Mouse (Mus musculus) limb, embryonic 12.5 days (tissue): ENCODE measurements around the gene Krtap5-2. TPM values are rescaled to one million over a fixed set of nuclear protein-coding genes. Genes with fewer than 3 reads are reported as not detected.
"Not testable (repeated sequence)": the region's sequence is repeated elsewhere in the genome, so short reads cannot be mapped to it uniquely, and the experiment has no call there.

ENCODE experiments used
- ATAC-seq: fragments of 200-750 bp; cut with Nextera tagmentation; 2 replicates; pipeline ENCODE4 v1.8.0; 2017; ENCODE audit warnings: low read depth, moderate TSS enrichment; ENCODE audit not compliant: insufficient number of reproducible peaks, insufficient read depth, low FRiP score, low TSS enrichment
- H3K27ac ChIP-seq: fragments of 300-500 bp; sonication (generic); 2 replicates; pipeline ENCODE4 v1.5.1; 2016; ENCODE audit warnings: mild to moderate bottlenecking, moderate library complexity
- H3K27me3 ChIP-seq: fragments of 300-500 bp; sonication (generic); 2 replicates; pipeline ENCODE4 v1.6.1; 2016; ENCODE audit warnings: mild to moderate bottlenecking, moderate library complexity
- H3K36me3 ChIP-seq: fragments of 300-500 bp; sonication (generic); 2 replicates; pipeline ENCODE4 v1.6.1; 2016; ENCODE audit warnings: mild to moderate bottlenecking, moderate library complexity
- H3K4me1 ChIP-seq: fragments of 300-500 bp; sonication (generic); replicated peaks from 2 replicates; pipeline ENCODE4 v1.6.1; 2016
- H3K4me2 ChIP-seq: fragments of 300-500 bp; sonication (generic); 2 replicates; pipeline ENCODE4 v1.6.1; 2016; ENCODE audit warnings: mild to moderate bottlenecking, moderate library complexity
- H3K4me3 ChIP-seq: fragments of 300-500 bp; sonication (generic); replicated peaks from 2 replicates; pipeline ENCODE4 v1.5.1; 2016; ENCODE audit warnings: mild to moderate bottlenecking
- H3K9ac ChIP-seq: fragments of 300-500 bp; sonication (generic); replicated peaks from 2 replicates; pipeline ENCODE4 v1.6.1; 2016; ENCODE audit warnings: mild to moderate bottlenecking, moderate library complexity
- H3K9me3 ChIP-seq: fragments of 300-500 bp; sonication (generic); 2 replicates; pipeline ENCODE4 v1.6.1; 2016; ENCODE audit warnings: mild to moderate bottlenecking, moderate library complexity
- WGBS: fragments of 180-500 bp; shearing (Covaris S2); methylation state at CpG from one replicate; pipeline ENCODE4 v1.1.7; 2016; 5-methylcytosine and 5-hydroxymethylcytosine counted together
- polyA plus RNA-seq: library from polyadenylated mRNA; unstranded; fragments of >200 nt; fragmentation: Nextera tagmentation; extraction: Ambion mirVana; gene quantifications from 2 replicates; pipeline ENCODE4 v1.2.1, GENCODE M21; 2016

The Krtap5-2 gene
- polyA plus RNA-seq = not detected in 2 replicates

GRCm38 (mm10) chr7:142175905-142176304 lies at the start of gene Krtap5-2:
Gene Krtap5-2, minus strand, starts transcription at chr7:142176005.
- H3K4me1 ChIP-seq, H3K27me3 ChIP-seq, H3K27ac ChIP-seq, H3K9me3 ChIP-seq, H3K9ac ChIP-seq, H3K4me2 ChIP-seq, H3K36me3 ChIP-seq, H3K4me3 ChIP-seq, ATAC-seq: not testable (repeated sequence)

GRCm38 (mm10) chr7:142224518-142224917 lies 48.7 kb upstream of the Krtap5-2 start:
- H3K36me3 ChIP-seq = no peaks in the 10 kb centered on the region
- ATAC-seq = no peak
- H3K9ac ChIP-seq = no peak overlapping the region
- 0 out of 2 replicates have a peak, but pooled peaks cover 8% of the 10 kb centered on the region for H3K4me1 ChIP-seq
- no peak overlapping the region for H3K4me3 ChIP-seq
- H3K27ac ChIP-seq = no peak overlapping the region
- H3K4me2 ChIP-seq = no peak overlapping the region
- no peaks in the 10 kb centered on the region for H3K9me3 ChIP-seq
- H3K27me3 ChIP-seq = no peaks in the 10 kb centered on the region
- 43% methylated on average over 2 of the region's 2 CpGs for WGBS

- H3K9me3 ChIP-seq, H3K27ac ChIP-seq, H3K36me3 ChIP-seq, H3K4me1 ChIP-seq, H3K27me3 ChIP-seq, H3K4me2 ChIP-seq, ATAC-seq, H3K9ac ChIP-seq, H3K4me3 ChIP-seq: not testable (repeated sequence)
- WGBS = 71% methylated on average over 1 of the region's 1 CpGs
Observed at GRCm38 (mm10) chr7:142212136-142212535, 36.3 kb upstream of the Krtap5-2 start.

- H3K9ac ChIP-seq = no peak within 1 kb of the TSS
- H3K27me3 ChIP-seq = no peaks in the 10 kb centered on the region; the same call in 1 of the 2 replicates
- no peak within 1 kb of the TSS for H3K4me2 ChIP-seq
- 71% methylated on average over 1 of the region's 1 CpGs for WGBS
- ATAC-seq = no peak
- no peak within 1 kb of the TSS for H3K27ac ChIP-seq
- H3K9me3 ChIP-seq = no peaks in the 10 kb centered on the region
- no peaks in the 10 kb centered on the region for H3K4me1 ChIP-seq
- no peaks in the 10 kb centered on the region for H3K36me3 ChIP-seq
- no peak within 1 kb of the TSS for H3K4me3 ChIP-seq
Observed at GRCm38 (mm10) chr7:142211559-142211958, 35.8 kb upstream of the Krtap5-2 start, which contains the start of gene Gm7579. Gene Gm7579, plus strand, starts transcription at chr7:142211859.

DNA sequence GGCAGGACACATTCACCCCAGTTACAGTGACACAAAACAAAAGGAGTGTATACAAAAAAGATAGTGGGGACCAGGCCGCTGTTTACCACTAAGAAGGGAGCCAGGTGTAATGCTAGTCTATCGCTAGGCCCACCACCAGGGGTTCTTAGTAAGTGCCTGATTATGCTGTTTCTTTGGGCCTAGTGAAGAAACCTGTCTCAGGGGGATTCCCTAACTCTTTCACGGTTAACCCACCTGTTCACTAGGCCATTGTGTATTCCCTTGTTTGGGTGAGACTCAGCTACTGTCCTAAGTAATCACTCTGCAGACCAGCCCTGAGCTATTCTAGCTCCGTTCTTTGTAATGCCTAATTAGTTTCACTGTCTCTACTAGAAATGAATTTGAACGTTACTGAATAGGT lies 31.1 kb upstream of the Krtap5-2 start:
- not testable (repeated sequence) for H3K9ac ChIP-seq, H3K4me2 ChIP-seq, H3K9me3 ChIP-seq, H3K27ac ChIP-seq, H3K27me3 ChIP-seq, ATAC-seq, H3K4me3 ChIP-seq, H3K4me1 ChIP-seq, H3K36me3 ChIP-seq
- 79% methylated on average over 5 of the region's 5 CpGs for WGBS

GRCm38 (mm10) chr7:142205488-142205887 lies 29.7 kb upstream of the Krtap5-2 start:
- H3K36me3 ChIP-seq = no peaks in the 10 kb centered on the region
- no peaks in the 10 kb centered on the region; the same call in 1 of the 2 replicates for H3K27me3 ChIP-seq
- H3K4me1 ChIP-seq = no peaks in the 10 kb centered on the region
- H3K27ac ChIP-seq = no peak overlapping the region
- no peak overlapping the region for H3K4me2 ChIP-seq
- no peak overlapping the region for H3K4me3 ChIP-seq
- no peak overlapping the region for H3K9ac ChIP-seq
- no peak for ATAC-seq
- H3K9me3 ChIP-seq = no peaks in the 10 kb centered on the region

GRCm38 (mm10) chr7:142201064-142201463 lies 25.3 kb upstream of the Krtap5-2 start, which contains the start of gene Krtap5-3:
Gene Krtap5-3, plus strand, starts transcription at chr7:142201364.
- 39% methylated on average over 1 of the region's 1 CpGs for WGBS
- Histone ChIP-seq H3K4me3 (no peak within 1 kb of the TSS), H3K27ac (no peak within 1 kb of the TSS), H3K27me3 (peaks cover 10% of the 10 kb centered on the region; the same call in 1 of the 2 replicates), H3K4me1 (no peaks in the 10 kb centered on the region), H3K4me2 (no peak within 1 kb of the TSS), H3K9ac (no peak within 1 kb of the TSS), H3K36me3 (no peaks in the 10 kb centered on the region), H3K9me3 (no peaks in the 10 kb centered on the region)
- no peak for ATAC-seq

GRCm38 (mm10) chr7:142198748-142199147 lies 22.9 kb upstream of the Krtap5-2 start:
- H3K9ac ChIP-seq = no peak overlapping the region

GRCm38 (mm10) chr7:142190289-142190688 lies 14.5 kb upstream of the Krtap5-2 start, which contains the start of gene Gm10153:
Gene Gm10153, minus strand, starts transcription at chr7:142190389.
- no peaks in the 10 kb centered on the region for H3K9me3 ChIP-seq
- no peak within 1 kb of the TSS for H3K9ac ChIP-seq
- no peaks in the 10 kb centered on the region for H3K36me3 ChIP-seq
- no peak within 1 kb of the TSS for H3K27ac ChIP-seq
- H3K27me3 ChIP-seq = peaks cover 7% of the 10 kb centered on the region; the same call in 1 of the 2 replicates
- no peak for ATAC-seq
- H3K4me1 ChIP-seq = no peaks in the 10 kb centered on the region
- H3K4me3 ChIP-seq = no peak within 1 kb of the TSS
- no peak within 1 kb of the TSS for H3K4me2 ChIP-seq
- 48% methylated on average over 2 of the region's 2 CpGs for WGBS

More at GRCm38 (mm10) chr7:142198748-142199147, 22.9 kb upstream of the Krtap5-2 start:
- no peak overlapping the region for H3K27ac ChIP-seq
- H3K4me3 ChIP-seq = no peak overlapping the region
- no peaks in the 10 kb centered on the region for H3K9me3 ChIP-seq
- peaks cover 10% of the 10 kb centered on the region; the same call in 1 of the 2 replicates for H3K27me3 ChIP-seq
- WGBS = 83% methylated on average over 2 of the region's 2 CpGs
- no peak overlapping the region for H3K4me2 ChIP-seq
- no peak for ATAC-seq
- no peaks in the 10 kb centered on the region for H3K36me3 ChIP-seq
- H3K4me1 ChIP-seq = no peaks in the 10 kb centered on the region

DNA sequence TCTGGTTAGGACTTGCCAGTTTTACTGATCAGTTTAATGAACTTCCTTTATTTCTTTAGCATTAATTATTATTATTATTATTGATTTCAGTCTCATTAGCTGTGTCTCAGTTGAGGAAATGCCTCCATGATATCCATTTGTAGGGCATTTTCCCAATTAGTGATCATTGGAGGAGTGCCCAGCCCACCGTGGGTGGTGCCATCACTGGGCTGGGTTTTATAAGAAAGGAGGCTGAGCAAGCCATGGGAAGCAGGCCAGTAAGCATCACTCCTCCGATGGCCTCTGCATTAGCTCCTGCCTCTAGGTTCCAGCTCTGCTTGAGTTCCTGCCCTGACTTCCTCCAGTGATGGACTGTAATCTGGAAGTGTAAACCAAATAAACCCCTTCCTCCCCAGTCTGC lies 12.4 kb upstream of the Krtap5-2 start:
- H3K4me1 ChIP-seq = no peaks in the 10 kb centered on the region
- H3K4me3 ChIP-seq = no peak overlapping the region
- ATAC-seq = no peak
- H3K9me3 ChIP-seq = no peaks in the 10 kb centered on the region
- H3K27ac ChIP-seq = no peak overlapping the region
- H3K9ac ChIP-seq = no peak overlapping the region
- H3K27me3 ChIP-seq = peaks cover 7% of the 10 kb centered on the region; the same call in 1 of the 2 replicates
- H3K4me2 ChIP-seq = no peak overlapping the region
- 81% methylated on average over 2 of the region's 2 CpGs for WGBS
- H3K36me3 ChIP-seq = no peaks in the 10 kb centered on the region

- ATAC-seq = no peak
- Histone ChIP-seq H3K27ac (no peak overlapping the region), H3K36me3 (no peaks in the 10 kb centered on the region), H3K27me3 (no peaks in the 10 kb centered on the region), H3K4me1 (no peaks in the 10 kb centered on the region), H3K9ac (no peak overlapping the region), H3K9me3 (no peaks in the 10 kb centered on the region), H3K4me2 (no peak overlapping the region), H3K4me3 (no peak overlapping the region)
- WGBS = 55% methylated on average over 1 of the region's 1 CpGs
Observed at GRCm38 (mm10) chr7:142181021-142181420, 5.2 kb upstream of the Krtap5-2 start.

DNA sequence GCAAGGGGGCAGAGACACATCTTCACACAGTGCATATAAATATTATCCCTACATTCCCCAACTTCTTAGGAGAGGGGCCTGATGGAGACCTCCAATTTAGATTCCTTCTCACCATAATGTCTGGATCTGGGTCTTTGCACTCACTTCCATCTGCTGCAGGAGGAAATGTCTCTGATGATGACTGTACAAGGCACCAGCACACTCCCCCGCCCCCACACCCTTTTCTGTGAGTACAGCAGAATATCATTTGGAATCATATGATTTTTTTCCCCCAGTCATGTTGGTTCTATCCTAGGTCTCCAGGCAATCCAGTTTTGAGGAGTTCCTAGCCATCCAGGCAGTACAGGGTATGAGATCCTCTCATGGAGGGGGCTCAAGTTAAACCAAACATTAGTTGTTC lies 2.9 kb upstream of the Krtap5-2 start:
- no peak for ATAC-seq
- no peak overlapping the region for H3K27ac ChIP-seq
- H3K4me1 ChIP-seq = no peaks in the 10 kb centered on the region
- WGBS = 74% methylated on average over 1 of the region's 1 CpGs
- H3K36me3 ChIP-seq = no peaks in the 10 kb centered on the region
- H3K9me3 ChIP-seq = no peaks in the 10 kb centered on the region
- H3K4me3 ChIP-seq = no peak overlapping the region
- no peaks in the 10 kb centered on the region for H3K27me3 ChIP-seq
- H3K9ac ChIP-seq = no peak overlapping the region
- no peak overlapping the region for H3K4me2 ChIP-seq
